Mouse (Mus musculus): Measurements from ENCODE around the gene Arhgap31. TPM values are rescaled to one million over a fixed set of nuclear protein-coding genes. Genes with fewer than 3 reads are reported as not detected.
"Not testable (repeated sequence)": the region's sequence is repeated elsewhere in the genome, so short reads cannot be mapped to it uniquely, and the experiment has no call there.

The Arhgap31 gene
- polyA plus RNA-seq, 1 experiment from 2014 or later, result 5.4 TPM

DNA sequence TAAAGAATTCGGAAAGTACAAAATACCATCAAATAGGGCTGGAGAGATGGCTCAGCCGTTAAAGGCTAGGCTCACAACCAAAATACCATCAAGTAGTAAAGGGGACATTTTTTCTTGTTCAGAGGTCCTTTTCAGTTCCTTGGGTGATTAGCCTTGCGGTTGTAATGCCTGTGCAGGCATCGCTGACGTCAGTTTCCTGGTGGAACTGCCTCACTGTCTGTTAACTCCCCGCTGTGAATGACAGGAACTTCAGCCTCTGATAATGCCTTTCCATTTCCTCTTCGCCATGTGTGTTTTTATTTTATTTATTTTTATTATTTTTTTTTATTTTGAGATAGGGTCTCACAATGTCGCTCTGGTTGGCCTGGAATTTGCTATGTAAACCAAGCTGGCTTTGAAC, 17.8 kb upstream of the Arhgap31 start:
- no peak overlapping the region for H3K4me3 ChIP-seq (ENCODE audit: low read depth, low read length)
- no peaks in the 10 kb centered on the region for H3K4me1 ChIP-seq (ENCODE audit: control insufficient read depth, insufficient read depth, low read length)
- H3K9me3 ChIP-seq (ENCODE audit: control insufficient read depth, low read length), result no peaks in the 10 kb centered on the region
- DNase-seq (ENCODE audit: low spot score) (peak; percentile 15), ATAC-seq (ENCODE audit: insufficient number of reproducible peaks, low FRiP score, low TSS enrichment, low read depth) (no peak)
- no peaks in the 10 kb centered on the region for H3K36me3 ChIP-seq (ENCODE audit: control insufficient read depth, insufficient read depth, low read length)
- H3K9ac ChIP-seq (ENCODE audit: low read length), result no peak overlapping the region
- no peak overlapping the region for H3K4me2 ChIP-seq (ENCODE audit: low read depth, severe bottlenecking)
- H3K27ac ChIP-seq (replicated peaks; ENCODE audit: low read depth, low read length), result no peak overlapping the region
- WGBS, result 57% methylated on average over 8 of the region's 8 CpGs
- H3K27me3 ChIP-seq (ENCODE audit: control insufficient read depth, insufficient read depth, low read length), result no peaks in the 10 kb centered on the region

DNA sequence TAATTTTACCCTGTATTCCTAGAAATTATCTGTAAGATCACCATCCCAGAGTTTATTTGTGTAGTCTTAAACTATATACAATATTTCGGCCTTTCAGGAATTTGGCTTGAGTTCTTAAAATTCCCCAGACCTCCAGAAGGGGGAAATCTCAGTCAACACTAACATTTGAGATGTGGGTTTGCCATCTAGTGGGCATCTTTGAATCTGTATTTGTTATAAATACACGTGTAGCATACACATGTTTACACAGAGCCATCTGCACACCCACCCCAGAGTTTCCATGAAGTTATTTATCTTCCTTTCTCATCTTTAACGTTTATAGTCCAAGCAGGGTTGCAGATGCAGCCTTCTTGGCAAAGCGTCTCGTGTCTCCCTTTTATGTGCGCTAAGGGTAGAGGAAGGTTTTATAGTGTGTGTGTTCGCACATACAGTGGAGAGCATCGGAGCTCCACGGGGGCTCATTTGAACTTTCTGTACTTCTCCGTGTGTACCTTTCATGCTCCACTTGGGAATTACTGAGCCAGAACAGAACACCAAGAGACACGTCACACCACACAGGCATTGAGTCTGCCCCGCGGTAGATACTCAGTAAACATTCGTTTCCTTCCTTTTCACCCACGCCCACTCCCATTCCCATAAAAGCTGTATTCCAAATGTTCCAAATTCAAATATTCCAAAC, 16.7 kb upstream of the Arhgap31 start:
- no peaks in the 10 kb centered on the region for H3K27me3 ChIP-seq (ENCODE audit: control insufficient read depth, insufficient read depth, low read length)
- WGBS, result 64% methylated on average over 15 of the region's 15 CpGs
- no peaks in the 10 kb centered on the region for H3K9me3 ChIP-seq (ENCODE audit: control insufficient read depth, low read length)
- no peak overlapping the region for H3K27ac ChIP-seq (replicated peaks; ENCODE audit: low read depth, low read length)
- DNase-seq (ENCODE audit: low spot score), result peak; percentile 20
- no peaks in the 10 kb centered on the region for H3K36me3 ChIP-seq (ENCODE audit: control insufficient read depth, insufficient read depth, low read length)
- H3K4me2 ChIP-seq (ENCODE audit: low read depth, severe bottlenecking), result no peak overlapping the region
- H3K9ac ChIP-seq (ENCODE audit: low read length), result no peak overlapping the region
- no peak overlapping the region for H3K4me3 ChIP-seq (ENCODE audit: low read depth, low read length)
- no peak for ATAC-seq (ENCODE audit: insufficient number of reproducible peaks, low FRiP score, low TSS enrichment, low read depth)
- no peaks in the 10 kb centered on the region for H3K4me1 ChIP-seq (ENCODE audit: control insufficient read depth, insufficient read depth, low read length)

DNA sequence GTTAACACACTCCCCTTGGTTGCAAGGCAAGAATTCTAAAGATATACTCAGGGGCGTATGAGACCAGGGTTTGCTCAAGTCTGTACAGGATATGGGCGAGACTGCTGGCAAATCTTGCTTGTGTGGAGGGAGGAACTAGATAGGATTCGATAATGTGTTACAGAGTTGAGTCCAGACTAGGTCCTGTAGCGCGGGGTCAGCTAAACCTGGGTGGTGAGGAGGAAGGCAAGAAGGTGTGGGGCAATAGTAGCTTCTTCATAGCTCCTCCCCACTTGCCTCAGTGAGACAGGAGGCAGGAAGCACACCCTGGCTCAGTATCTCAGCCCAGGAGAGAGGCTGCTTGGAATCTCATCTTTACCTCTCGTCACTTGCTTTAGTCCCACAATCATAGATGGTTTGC, 16.1 kb upstream of the Arhgap31 start:
- peak; percentile 51 for ATAC-seq (ENCODE audit: insufficient number of reproducible peaks, low FRiP score, low TSS enrichment, low read depth)
- no peak overlapping the region for H3K4me3 ChIP-seq (ENCODE audit: low read depth, low read length)
- no peaks in the 10 kb centered on the region for H3K9me3 ChIP-seq (ENCODE audit: control insufficient read depth, low read length)
- peak; percentile 16 for DNase-seq (ENCODE audit: low spot score)
- no peaks in the 10 kb centered on the region for H3K36me3 ChIP-seq (ENCODE audit: control insufficient read depth, insufficient read depth, low read length)
- no peak overlapping the region for H3K27ac ChIP-seq (replicated peaks; ENCODE audit: low read depth, low read length)
- H3K27me3 ChIP-seq (ENCODE audit: control insufficient read depth, insufficient read depth, low read length), result no peaks in the 10 kb centered on the region
- WGBS, result 86% methylated on average over 6 of the region's 6 CpGs
- no peak overlapping the region for H3K4me2 ChIP-seq (ENCODE audit: low read depth, severe bottlenecking)
- no peaks in the 10 kb centered on the region for H3K4me1 ChIP-seq (ENCODE audit: control insufficient read depth, insufficient read depth, low read length)
- no peak overlapping the region for H3K9ac ChIP-seq (ENCODE audit: low read length)

DNA sequence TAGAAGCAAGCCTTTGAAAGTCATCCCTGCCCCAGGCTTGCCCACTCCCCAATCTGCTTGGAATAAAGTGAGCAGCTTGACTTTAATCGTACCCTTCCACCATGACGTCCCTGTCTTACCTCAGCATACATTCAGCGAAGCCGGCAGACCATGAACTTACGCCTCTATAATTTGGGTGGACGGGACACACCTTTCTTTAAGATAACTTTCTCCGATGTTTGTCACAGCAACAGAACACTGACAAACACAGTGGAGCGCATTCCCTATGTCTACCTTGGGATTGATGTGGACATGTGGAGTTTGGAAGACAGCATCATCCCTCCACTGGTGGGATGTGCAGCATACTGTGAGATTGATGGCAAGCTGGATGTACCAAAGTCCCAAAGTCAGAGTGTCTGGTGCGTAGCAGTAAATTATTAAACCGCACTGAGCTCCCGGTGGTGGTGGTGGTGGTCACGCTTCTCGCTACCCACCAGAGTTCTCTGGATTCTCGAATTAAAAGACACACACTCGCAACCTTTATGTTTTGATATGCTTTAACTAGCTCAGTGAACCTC, 15.6 kb upstream of the Arhgap31 start:
- Histone ChIP-seq H3K9me3 (ENCODE audit: control insufficient read depth, low read length) (no peaks in the 10 kb centered on the region), H3K4me2 (ENCODE audit: low read depth, severe bottlenecking) (no peak overlapping the region), H3K9ac (ENCODE audit: low read length) (no peak overlapping the region), H3K27me3 (ENCODE audit: control insufficient read depth, insufficient read depth, low read length) (no peaks in the 10 kb centered on the region), H3K36me3 (ENCODE audit: control insufficient read depth, insufficient read depth, low read length) (no peaks in the 10 kb centered on the region), H3K4me1 (ENCODE audit: control insufficient read depth, insufficient read depth, low read length) (no peaks in the 10 kb centered on the region), H3K4me3 (ENCODE audit: low read depth, low read length) (no peak overlapping the region), H3K27ac (replicated peaks; ENCODE audit: low read depth, low read length) (no peak overlapping the region)
- ATAC-seq (ENCODE audit: insufficient number of reproducible peaks, low FRiP score, low TSS enrichment, low read depth) (no peak), DNase-seq (ENCODE audit: low spot score) (peak; percentile 14)
- 93% methylated on average over 15 of the region's 15 CpGs for WGBS

DNA sequence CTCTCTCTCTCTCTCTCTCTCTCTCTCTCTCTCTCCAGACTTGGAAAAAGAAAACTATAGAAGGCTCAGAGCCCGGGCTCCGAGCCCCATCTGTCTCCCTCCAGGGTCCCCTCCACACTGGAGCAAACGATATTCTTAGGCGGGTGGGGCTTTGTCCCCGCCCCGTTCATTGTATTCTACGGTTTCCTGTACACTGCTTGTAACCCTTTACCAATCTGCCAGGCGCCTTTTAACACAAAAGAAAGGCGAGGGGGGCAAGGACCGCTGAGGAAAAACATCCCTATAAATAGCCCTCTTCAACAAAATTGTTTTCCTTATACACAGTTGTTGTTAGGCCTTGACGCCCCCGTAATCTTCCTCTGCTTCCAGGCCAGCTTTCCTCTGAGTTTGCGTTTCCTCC, 11.9 kb upstream of the Arhgap31 start:
- 80% methylated on average over 13 of the region's 13 CpGs for whole genome bisulfite sequencing
- Histone ChIP-seq H3K4me1 (ENCODE audit: control insufficient read depth, insufficient read depth, low read length) (no peaks in the 10 kb centered on the region), H3K27me3 (ENCODE audit: control insufficient read depth, insufficient read depth, low read length) (no peaks in the 10 kb centered on the region), H3K36me3 (ENCODE audit: control insufficient read depth, insufficient read depth, low read length) (no peaks in the 10 kb centered on the region), H3K4me2 (ENCODE audit: low read depth, severe bottlenecking) (no peak overlapping the region), H3K27ac (replicated peaks; ENCODE audit: low read depth, low read length) (no peak overlapping the region), H3K9me3 (ENCODE audit: control insufficient read depth, low read length) (no peaks in the 10 kb centered on the region), H3K9ac (ENCODE audit: low read length) (no peak overlapping the region), H3K4me3 (ENCODE audit: low read depth, low read length) (no peak overlapping the region)
- ATAC-seq (ENCODE audit: insufficient number of reproducible peaks, low FRiP score, low TSS enrichment, low read depth) (no peak), DNase-seq (ENCODE audit: low spot score) (peak; percentile 17)

DNA sequence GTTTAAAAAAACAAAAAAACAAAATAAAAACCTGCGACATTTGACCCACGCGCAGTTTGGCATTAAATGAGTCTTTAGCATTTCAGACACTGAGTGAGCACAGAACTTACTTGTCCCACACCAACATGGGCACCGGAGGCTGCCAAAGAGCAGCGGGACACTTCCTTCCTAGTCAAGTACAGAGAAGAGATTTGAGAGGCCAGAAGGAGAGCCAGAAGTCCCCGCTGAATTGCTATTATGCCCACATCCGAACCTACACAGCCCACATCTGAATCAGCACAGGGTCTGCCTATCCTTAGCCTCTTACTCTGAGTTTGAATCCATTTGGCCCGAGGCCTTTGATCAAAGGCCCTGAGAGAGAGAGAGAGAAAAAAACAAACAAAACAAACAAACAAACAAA, 11.2 kb upstream of the Arhgap31 start:
- H3K4me1 ChIP-seq (ENCODE audit: control insufficient read depth, insufficient read depth, low read length), result no peaks in the 10 kb centered on the region
- no peaks in the 10 kb centered on the region for H3K27me3 ChIP-seq (ENCODE audit: control insufficient read depth, insufficient read depth, low read length)
- H3K4me2 ChIP-seq (ENCODE audit: low read depth, severe bottlenecking), result no peak overlapping the region
- no peak overlapping the region for H3K27ac ChIP-seq (replicated peaks; ENCODE audit: low read depth, low read length)
- H3K4me3 ChIP-seq (ENCODE audit: low read depth, low read length), result no peak overlapping the region
- WGBS, result 74% methylated on average over 8 of the region's 8 CpGs
- H3K9ac ChIP-seq (ENCODE audit: low read length), result no peak overlapping the region
- peak; percentile 15 for DNase-seq (ENCODE audit: low spot score)
- ATAC-seq (ENCODE audit: insufficient number of reproducible peaks, low FRiP score, low TSS enrichment, low read depth), result no peak
- H3K9me3 ChIP-seq (ENCODE audit: control insufficient read depth, low read length), result no peaks in the 10 kb centered on the region
- H3K36me3 ChIP-seq (ENCODE audit: control insufficient read depth, insufficient read depth, low read length), result no peaks in the 10 kb centered on the region

DNA sequence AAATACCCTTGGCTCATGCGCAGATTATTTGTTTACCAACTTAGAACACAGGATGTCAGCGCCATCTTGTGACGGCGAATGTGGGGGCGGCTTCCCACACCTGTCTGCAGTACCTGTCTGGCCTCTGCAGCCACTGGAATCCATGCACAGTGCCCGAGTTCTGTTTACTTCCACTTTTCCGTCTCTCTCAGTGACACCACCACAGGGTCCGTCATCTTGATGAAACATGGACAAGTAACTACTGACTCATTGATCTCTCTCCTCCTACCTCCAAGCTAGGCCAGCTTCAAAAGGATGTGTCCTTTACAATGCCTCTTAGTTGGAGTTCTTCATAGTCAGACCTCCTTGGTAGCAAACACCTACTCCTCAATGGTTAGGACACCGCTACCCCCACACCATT, 8.3 kb upstream of the Arhgap31 start:
- WGBS, result 90% methylated on average over 7 of the region's 9 CpGs
- Histone ChIP-seq H3K4me3 (ENCODE audit: low read depth, low read length) (no peak overlapping the region), H3K4me1 (ENCODE audit: control insufficient read depth, insufficient read depth, low read length) (no peaks in the 10 kb centered on the region), H3K4me2 (ENCODE audit: low read depth, severe bottlenecking) (no peak overlapping the region), H3K36me3 (ENCODE audit: control insufficient read depth, insufficient read depth, low read length) (no peaks in the 10 kb centered on the region), H3K9ac (ENCODE audit: low read length) (no peak overlapping the region), H3K9me3 (ENCODE audit: control insufficient read depth, low read length) (no peaks in the 10 kb centered on the region), H3K27ac (replicated peaks; ENCODE audit: low read depth, low read length) (no peak overlapping the region), H3K27me3 (ENCODE audit: control insufficient read depth, insufficient read depth, low read length) (no peaks in the 10 kb centered on the region)
- no peak for ATAC-seq (ENCODE audit: insufficient number of reproducible peaks, low FRiP score, low TSS enrichment, low read depth)
- DNase-seq (ENCODE audit: low spot score), result peak; percentile 16

DNA sequence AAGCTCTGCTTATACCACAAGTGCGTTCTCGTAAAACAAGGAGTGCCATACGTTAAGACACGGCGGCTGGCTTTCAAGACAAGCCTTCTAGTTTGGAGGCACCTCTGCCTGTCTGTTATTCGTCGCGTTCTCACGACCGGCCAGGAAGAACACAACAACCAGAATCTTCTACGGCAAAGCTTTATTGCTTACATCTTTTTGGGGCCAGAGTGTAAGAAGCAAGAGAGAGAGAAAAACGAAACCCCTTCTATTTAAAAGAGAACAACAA, 1.1 kb upstream of the Arhgap31 start:
- not testable (repeated sequence) for H3K4me3 ChIP-seq (ENCODE audit: low read depth, low read length); H3K9me3 ChIP-seq (ENCODE audit: control insufficient read depth, low read length); H3K36me3 ChIP-seq (ENCODE audit: control insufficient read depth, insufficient read depth, low read length); H3K27ac ChIP-seq (replicated peaks; ENCODE audit: low read depth, low read length); H3K27me3 ChIP-seq (ENCODE audit: control insufficient read depth, insufficient read depth, low read length); H3K4me1 ChIP-seq (ENCODE audit: control insufficient read depth, insufficient read depth, low read length); H3K9ac ChIP-seq (ENCODE audit: low read length); ATAC-seq (ENCODE audit: insufficient number of reproducible peaks, low FRiP score, low TSS enrichment, low read depth)
- peak; percentile 24 for DNase-seq (ENCODE audit: low spot score)
- whole genome bisulfite sequencing, result 51% methylated on average over 11 of the region's 12 CpGs
- 0 out of 2 replicates have a peak overlapping the region, but pooled peaks have one; percentile 12 for H3K4me2 ChIP-seq (ENCODE audit: low read depth, severe bottlenecking)

Measured in limb, embryonic 11.5 days (tissue).